Mouse (Mus musculus) olfactory bulb, adult 2 months (tissue): Measurements from ENCODE around the gene Sf3b2. TPM values are rescaled to one million over a fixed set of nuclear protein-coding genes. Genes with fewer than 3 reads are reported as not detected.

Experiments
- H3K27ac ChIP-seq: fragments of 200-500 bp; 2 replicates; pipeline ENCODE4 v1.5.1; 2012; ENCODE audit warnings: low read depth, low read length; ENCODE audit not compliant: insufficient read depth
- H3K4me1 ChIP-seq: fragments of 200-500 bp; 2 replicates; pipeline ENCODE4 v1.6.1; 2012; ENCODE audit warnings: low read length; ENCODE audit not compliant: control insufficient read depth, insufficient read depth
- H3K4me3 ChIP-seq: fragments of 200-500 bp; 2 replicates; pipeline ENCODE4 v1.5.1; 2012; ENCODE audit warnings: mild to moderate bottlenecking, low read depth, low read length, moderate library complexity; ENCODE audit not compliant: insufficient read depth
- CTCF ChIP-seq: fragments of 200-500 bp; IDR thresholded peaks from 2 replicates; pipeline ENCODE4 v1.5.1; 2012; ENCODE audit warnings: low read depth, mild to moderate bottlenecking, low read length, moderate library complexity; ENCODE audit not compliant: insufficient read depth
- POLR2A ChIP-seq: fragments of 200-500 bp; IDR thresholded peaks from 2 replicates; pipeline ENCODE4 v1.6.1; 2012; ENCODE audit warnings: mild to moderate bottlenecking, low read depth, low read length, moderate library complexity; ENCODE audit not compliant: insufficient read depth
- WGBS: fragments of 180-500 bp; shearing (Covaris S2); methylation state at CpG from one replicate; pipeline ENCODE4 v1.1.7; 2018; 5-methylcytosine and 5-hydroxymethylcytosine counted together
- polyA plus RNA-seq: library from polyadenylated mRNA; stranded (reverse); fragments of >200 nt; gene quantifications from 2 replicates; pipeline ENCODE4 v1.2.4, GENCODE M21; 2012; ENCODE audit warnings: low replicate concordance; ENCODE audit not compliant: missing spikeins, insufficient read depth, insufficient read length

Sf3b2 gene
- polyA plus RNA-seq, 1 experiment, result not detected

GRCm38 (mm10) chr19:5276531-5276930 is 18.7 kb downstream of the Sf3b2 start:
- 83% methylated on average over 2 of the region's 2 CpGs for WGBS
- peaks cover 8% of the 10 kb centered on the region for H3K4me1 ChIP-seq
- H3K4me3 ChIP-seq, result no peak overlapping the region
- TF ChIP-seq CTCF (no peak), POLR2A (no peak)
- no peak overlapping the region for H3K27ac ChIP-seq

GRCm38 (mm10) chr19:5275736-5276135 is 19.5 kb downstream of the Sf3b2 start:
- TF ChIP-seq POLR2A (no peak), CTCF (no peak)
- 87% methylated on average over 5 of the region's 5 CpGs for WGBS
- no peak overlapping the region for H3K27ac ChIP-seq
- H3K4me1 ChIP-seq, result peaks cover 8% of the 10 kb centered on the region
- no peak overlapping the region for H3K4me3 ChIP-seq

GRCm38 (mm10) chr19:5274641-5275040 is 20.6 kb downstream of the Sf3b2 start:
- WGBS, result 93% methylated on average over 13 of the region's 13 CpGs
- TF ChIP-seq CTCF, result no peak
- no peak for TF ChIP-seq POLR2A
- Histone ChIP-seq H3K4me1 (peaks cover 8% of the 10 kb centered on the region), H3K4me3 (no peak overlapping the region), H3K27ac (no peak overlapping the region)

GRCm38 (mm10) chr19:5273916-5274315 is 21.3 kb downstream of the Sf3b2 start:
- Histone ChIP-seq H3K4me1 (peaks cover 8% of the 10 kb centered on the region), H3K27ac (no peak overlapping the region), H3K4me3 (no peak overlapping the region)
- WGBS, result 63% methylated on average over 4 of the region's 4 CpGs
- TF ChIP-seq CTCF (no peak), POLR2A (no peak)

GRCm38 (mm10) chr19:5272801-5273733 is 22.2 kb downstream of the Sf3b2 start, which contains the start of gene Pacs1:
Pacs1 (minus strand) TSS chr19:5273119.
- H3K27ac ChIP-seq, result peak within 1 kb of the TSS; percentile 75
- peaks cover 8% of the 10 kb centered on the region for H3K4me1 ChIP-seq
- WGBS, result under 1% methylated on average over 81 of the region's 97 CpGs
- H3K4me3 ChIP-seq, result peak within 1 kb of the TSS; percentile 75
- TF ChIP-seq CTCF (no peak), POLR2A (peak; percentile 52; the same call in 1 of the 2 replicates)

- TF ChIP-seq POLR2A (no peak), CTCF (no peak)
- Histone ChIP-seq H3K4me3 (peak overlapping the region; percentile 75), H3K4me1 (peaks cover 8% of the 10 kb centered on the region), H3K27ac (no peak overlapping the region)
- WGBS, result under 1% methylated on average over 30 of the region's 30 CpGs
These were observed 22.9 kb downstream of the Sf3b2 start for GRCm38 (mm10) chr19:5272326-5272795.

GRCm38 (mm10) chr19:5271430-5271829 is 23.8 kb downstream of the Sf3b2 start:
- WGBS, result 42% methylated on average over 1 of the region's 1 CpGs
- H3K4me1 ChIP-seq, result peaks cover 8% of the 10 kb centered on the region
- H3K27ac ChIP-seq, result no peak overlapping the region
- H3K4me3 ChIP-seq, result no peak overlapping the region
- TF ChIP-seq POLR2A (no peak), CTCF (no peak)

GRCm38 (mm10) chr19:5269392-5269791 is 25.9 kb downstream of the Sf3b2 start:
- Histone ChIP-seq H3K4me3 (no peak overlapping the region), H3K4me1 (peaks cover 8% of the 10 kb centered on the region), H3K27ac (no peak overlapping the region)
- no peak for TF ChIP-seq POLR2A
- no peak for TF ChIP-seq CTCF
- WGBS, result 67% methylated on average over 5 of the region's 5 CpGs

- 87% methylated on average over 3 of the region's 3 CpGs for WGBS
- no peak overlapping the region for H3K4me3 ChIP-seq
- peaks cover 8% of the 10 kb centered on the region for H3K4me1 ChIP-seq
- no peak overlapping the region for H3K27ac ChIP-seq
- TF ChIP-seq CTCF, result no peak
- TF ChIP-seq POLR2A, result no peak
These were observed 26.4 kb downstream of the Sf3b2 start for GRCm38 (mm10) chr19:5268875-5269274.

- H3K27ac ChIP-seq, result no peak overlapping the region
- H3K4me1 ChIP-seq, result peaks cover 4% of the 10 kb centered on the region
- no peak overlapping the region for H3K4me3 ChIP-seq
- no peak for TF ChIP-seq CTCF
These were observed 27.2 kb downstream of the Sf3b2 start for GRCm38 (mm10) chr19:5268017-5268416.
